Mouse (Mus musculus): ENCODE results near the gene Haao.

Gene Haao

GRCm38 (mm10) chr17:83847815-83848214, at the start of gene Haao:
Haao (minus strand) TSS chr17:83847963.
- DNase-seq (ENCODE audit: low read depth, low spot score): no peak

- no peak for DNase-seq (ENCODE audit: low read depth, low spot score)
Measured at GRCm38 (mm10) chr17:83897361-83897799, 49.6 kb upstream of the Haao start.

GRCm38 (mm10) chr17:83896723-83897122, 49.0 kb upstream of the Haao start:
- peak; percentile 49 for DNase-seq (ENCODE audit: low read depth, low spot score)

GRCm38 (mm10) chr17:83895321-83895770, 47.6 kb upstream of the Haao start:
- no peak for DNase-seq (ENCODE audit: low read depth, low spot score)

GRCm38 (mm10) chr17:83893134-83893533, 45.4 kb upstream of the Haao start:
- no peak for DNase-seq (ENCODE audit: low read depth, low spot score)

GRCm38 (mm10) chr17:83891864-83892263, 44.1 kb upstream of the Haao start:
- no peak for DNase-seq (ENCODE audit: low read depth, low spot score)

GRCm38 (mm10) chr17:83890373-83890696, 42.6 kb upstream of the Haao start:
- no peak for DNase-seq (ENCODE audit: low read depth, low spot score)

- no peak for DNase-seq (ENCODE audit: low read depth, low spot score)
Measured at GRCm38 (mm10) chr17:83889691-83890372, 42.1 kb upstream of the Haao start.

GRCm38 (mm10) chr17:83889329-83889690, 41.5 kb upstream of the Haao start:
- DNase-seq (ENCODE audit: low read depth, low spot score): no peak

- no peak for DNase-seq (ENCODE audit: low read depth, low spot score)
Measured at GRCm38 (mm10) chr17:83887241-83887640, 39.5 kb upstream of the Haao start.

- no peak for DNase-seq (ENCODE audit: low read depth, low spot score)
Measured at GRCm38 (mm10) chr17:83886395-83886794, 38.6 kb upstream of the Haao start.

- no peak for DNase-seq (ENCODE audit: low read depth, low spot score)
Measured at GRCm38 (mm10) chr17:83885750-83886149, 38.0 kb upstream of the Haao start.

- DNase-seq (ENCODE audit: low read depth, low spot score): no peak
Measured at GRCm38 (mm10) chr17:83885021-83885582, 37.3 kb upstream of the Haao start.

- DNase-seq (ENCODE audit: low read depth, low spot score): no peak
Measured at GRCm38 (mm10) chr17:83882788-83883187, 35.0 kb upstream of the Haao start.

GRCm38 (mm10) chr17:83881071-83881470, 33.3 kb upstream of the Haao start:
- DNase-seq (ENCODE audit: low read depth, low spot score): no peak

GRCm38 (mm10) chr17:83880174-83880710, 32.5 kb upstream of the Haao start:
- DNase-seq (ENCODE audit: low read depth, low spot score): no peak

- DNase-seq (ENCODE audit: low read depth, low spot score): no peak
Measured at GRCm38 (mm10) chr17:83879631-83880030, 31.9 kb upstream of the Haao start.

- DNase-seq (ENCODE audit: low read depth, low spot score): no peak
Measured at GRCm38 (mm10) chr17:83874610-83875009, 26.8 kb upstream of the Haao start.

GRCm38 (mm10) chr17:83873363-83874141, 25.8 kb upstream of the Haao start:
- no peak for DNase-seq (ENCODE audit: low read depth, low spot score)

GRCm38 (mm10) chr17:83872806-83873348, 25.1 kb upstream of the Haao start:
- peak; percentile 78 for DNase-seq (ENCODE audit: low read depth, low spot score)

GRCm38 (mm10) chr17:83871354-83871753, 23.6 kb upstream of the Haao start:
- DNase-seq (ENCODE audit: low read depth, low spot score): no peak

GRCm38 (mm10) chr17:83870385-83870784, 22.6 kb upstream of the Haao start:
- DNase-seq (ENCODE audit: low read depth, low spot score): no peak
